Mouse (Mus musculus) MEL (cell line): ENCODE results near the gene Camta1. TPM values are rescaled to one million over a fixed set of nuclear protein-coding genes. Genes with fewer than 3 reads are reported as not detected.

Experiments used
- DNase-seq: peaks from one replicate; pipeline ENCODE4 v3.0.0; 2011; ENCODE audit warnings: low read depth, low spot score
- H3K27ac ChIP-seq: 2 replicates; pipeline ENCODE4 v1.5.1; 2012; ENCODE audit warnings: low read depth, mild to moderate bottlenecking, control low read depth, low read length, moderate library complexity; ENCODE audit not compliant: control insufficient read depth
- H3K27me3 ChIP-seq, 2 experiments: fragments of 150-350 bp in 1 of 2; sonication (generic) in 1 of 2; 2 replicates each; pipeline ENCODE4 v1.6.1; 2012; ENCODE audit warnings: low read length in 2 of 2, mild to moderate bottlenecking in 2 of 2, improper control_type of control experiment in 1 of 2, moderate library complexity in 1 of 2; ENCODE audit not compliant: insufficient read depth in 2 of 2, control insufficient read depth in 1 of 2
- H3K36me3 ChIP-seq, 2 experiments: 2 replicates each; pipeline ENCODE4 v1.6.1; 2012 to 2014; ENCODE audit warnings: low read length in 2 of 2, improper control_type of control experiment in 1 of 2, inconsistent platforms in 1 of 2, mild to moderate bottlenecking in 1 of 2; ENCODE audit not compliant: insufficient read depth in 2 of 2, control insufficient read depth in 1 of 2
- H3K4me1 ChIP-seq, 2 experiments: fragments of 150-350 bp in 1 of 2; sonication (generic) in 1 of 2; 2 replicates each; pipeline ENCODE4 v1.6.1; 2012; ENCODE audit warnings: low read length in 2 of 2, improper control_type of control experiment in 1 of 2, mild to moderate bottlenecking in 1 of 2; ENCODE audit not compliant: insufficient read depth in 2 of 2, control insufficient read depth in 1 of 2
- H3K4me3 ChIP-seq, 2 experiments: fragments of 150-350 bp in 1 of 2; sonication (generic) in 1 of 2; 2 replicates each; pipeline ENCODE4 v1.5.1; 2012; ENCODE audit warnings: low read depth in 2 of 2, low read length in 2 of 2, mild to moderate bottlenecking in 2 of 2, moderate library complexity in 2 of 2, control low read depth in 1 of 2, improper control_type of control experiment in 1 of 2; ENCODE audit not compliant: control insufficient read depth in 1 of 2, insufficient read depth in 1 of 2
- H3K79me2 ChIP-seq: 2 replicates; pipeline ENCODE4 v1.6.1; 2012; ENCODE audit warnings: mild to moderate bottlenecking, low read length, moderate library complexity; ENCODE audit not compliant: control insufficient read depth, poor library complexity, insufficient read depth
- H3K9ac ChIP-seq: 2 replicates; pipeline ENCODE4 v1.6.1; 2012; ENCODE audit warnings: low read depth, mild to moderate bottlenecking, control low read depth, low read length, moderate library complexity; ENCODE audit not compliant: control insufficient read depth, poor library complexity, severe bottlenecking
- H3K9me3 ChIP-seq: fragments of 150-350 bp; sonication (generic); replicated peaks from 2 replicates; pipeline ENCODE4 v1.6.1; 2012; ENCODE audit warnings: mild to moderate bottlenecking, low read length, improper control_type of control experiment, moderate library complexity; ENCODE audit not compliant: insufficient read depth
- CTCF ChIP-seq, 3 experiments: IDR thresholded peaks in 2 of 3; conservative IDR thresholded peaks in 1 of 3; 2 replicates each; pipeline ENCODE4 v1.5.1; 2011 to 2012; ENCODE audit warnings: low read length in 3 of 3, low read depth in 2 of 3, mild to moderate bottlenecking in 2 of 3, improper control_type of control experiment in 1 of 3, inconsistent platforms in 1 of 3, mixed read lengths in 1 of 3, moderate library complexity in 1 of 3; ENCODE audit not compliant: control insufficient read depth in 1 of 3, insufficient read depth in 1 of 3, poor library complexity in 1 of 3, severe bottlenecking in 1 of 3
- ELF1 ChIP-seq: IDR thresholded peaks from 2 replicates; pipeline ENCODE4 v1.6.1; 2014; ENCODE audit warnings: low read depth, mild to moderate bottlenecking, inconsistent platforms, low read length, improper control_type of control experiment, moderate library complexity
- EP300 ChIP-seq, 2 experiments: IDR thresholded peaks; 2 replicates each; pipeline ENCODE4 v1.6.1; 2011; ENCODE audit warnings: improper control_type of control experiment in 2 of 2, low read length in 2 of 2, low read depth in 1 of 2, mild to moderate bottlenecking in 1 of 2
- ETS1 ChIP-seq: IDR thresholded peaks from 2 replicates; pipeline ENCODE4 v1.6.1; 2012; ENCODE audit warnings: low read depth, mild to moderate bottlenecking, inconsistent platforms, low read length, improper control_type of control experiment, moderate library complexity
- GABPA ChIP-seq: IDR thresholded peaks from 2 replicates; pipeline ENCODE4 v1.6.1; 2012; ENCODE audit warnings: low read depth, mild to moderate bottlenecking, inconsistent platforms, low read length, improper control_type of control experiment, moderate library complexity
- HCFC1 ChIP-seq: IDR thresholded peaks from 2 replicates; pipeline ENCODE4 v1.6.1; 2012; ENCODE audit warnings: low read depth, mild to moderate bottlenecking, inconsistent platforms, low read length, improper control_type of control experiment, moderate library complexity
- KAT2A ChIP-seq: conservative IDR thresholded peaks from 2 replicates; pipeline ENCODE4 v1.6.1; 2012; ENCODE audit warnings: low read depth, low read length, improper control_type of control experiment, inconsistent platforms
- MAX ChIP-seq: IDR thresholded peaks from 2 replicates; pipeline ENCODE4 v1.6.1; 2011; ENCODE audit warnings: low read length, improper control_type of control experiment
- MEF2A ChIP-seq: IDR thresholded peaks from 2 replicates; pipeline ENCODE4 v1.6.1; 2014; ENCODE audit warnings: low read depth, mild to moderate bottlenecking, inconsistent platforms, low read length, improper control_type of control experiment; ENCODE audit not compliant: poor library complexity, insufficient replicate concordance, severe bottlenecking; ENCODE audit errors: extremely low read depth
- MYB ChIP-seq: IDR thresholded peaks from 2 replicates; pipeline ENCODE4 v1.6.1; 2011; ENCODE audit warnings: mild to moderate bottlenecking, low read depth, low read length, improper control_type of control experiment
- MYC ChIP-seq: IDR thresholded peaks from 2 replicates; pipeline ENCODE4 v1.6.1; 2011; ENCODE audit warnings: low read depth, mild to moderate bottlenecking, low read length, improper control_type of control experiment, moderate library complexity
- NELFE ChIP-seq: IDR thresholded peaks from 2 replicates; pipeline ENCODE4 v1.6.1; 2011; ENCODE audit warnings: low read depth, low read length, improper control_type of control experiment
- NRF1 ChIP-seq: IDR thresholded peaks from 2 replicates; pipeline ENCODE4 v1.6.1; 2014; ENCODE audit warnings: low read depth, mild to moderate bottlenecking, inconsistent platforms, low read length, improper control_type of control experiment, moderate library complexity; ENCODE audit not compliant: poor library complexity, insufficient read depth, severe bottlenecking
- POLR2A ChIP-seq, 2 experiments: IDR thresholded peaks; 2 replicates each; pipeline ENCODE4 v1.6.1; 2011 to 2012; ENCODE audit warnings: low read length in 2 of 2, mild to moderate bottlenecking in 2 of 2, control low read depth in 1 of 2, improper control_type of control experiment in 1 of 2, low read depth in 1 of 2, moderate library complexity in 1 of 2; ENCODE audit not compliant: control insufficient read depth in 1 of 2, insufficient read depth in 1 of 2, poor library complexity in 1 of 2
- RAD21 ChIP-seq: IDR thresholded peaks from 2 replicates; pipeline ENCODE4 v1.6.1; 2011; ENCODE audit warnings: mild to moderate bottlenecking, low read depth, low read length, improper control_type of control experiment
- RCOR1 ChIP-seq: IDR thresholded peaks from 2 replicates; pipeline ENCODE4 v1.6.1; 2012; ENCODE audit warnings: low read depth, mild to moderate bottlenecking, inconsistent platforms, low read length, improper control_type of control experiment
- SIN3A ChIP-seq: IDR thresholded peaks from 2 replicates; pipeline ENCODE4 v1.6.1; 2012; ENCODE audit warnings: low read length, improper control_type of control experiment, inconsistent platforms
- SMC3 ChIP-seq: IDR thresholded peaks from 2 replicates; pipeline ENCODE4 v1.6.1; 2011; ENCODE audit warnings: low read depth, low read length, improper control_type of control experiment
- TAL1 ChIP-seq: IDR thresholded peaks from 2 replicates; pipeline ENCODE4 v1.6.1; 2012; ENCODE audit warnings: mild to moderate bottlenecking, inconsistent platforms, low read length, moderate library complexity, mixed read lengths
- TCF12 ChIP-seq: IDR thresholded peaks from 2 replicates; pipeline ENCODE4 v1.6.1; 2014; ENCODE audit warnings: low read depth, mild to moderate bottlenecking, inconsistent platforms, low read length, improper control_type of control experiment, moderate library complexity
- USF1 ChIP-seq: IDR thresholded peaks from 2 replicates; pipeline ENCODE4 v1.6.1; 2014; ENCODE audit warnings: low read depth, mild to moderate bottlenecking, inconsistent platforms, low read length, improper control_type of control experiment, moderate library complexity
- ZC3H11A ChIP-seq: IDR thresholded peaks from 2 replicates; pipeline ENCODE4 v1.6.1; 2012; ENCODE audit warnings: low read depth, mild to moderate bottlenecking, inconsistent platforms, low read length, improper control_type of control experiment
- ZKSCAN1 ChIP-seq: IDR thresholded peaks from 2 replicates; pipeline ENCODE4 v1.6.1; 2012; ENCODE audit warnings: low read depth, mild to moderate bottlenecking, inconsistent platforms, low read length, improper control_type of control experiment, moderate library complexity
- ZMIZ1 ChIP-seq: IDR thresholded peaks from 2 replicates; pipeline ENCODE4 v1.6.1; 2012; ENCODE audit warnings: low read depth, mild to moderate bottlenecking, inconsistent platforms, low read length, improper control_type of control experiment, moderate library complexity
- ZNF384 ChIP-seq: IDR thresholded peaks from 2 replicates; pipeline ENCODE4 v1.6.1; 2012; ENCODE audit warnings: low read depth, mild to moderate bottlenecking, inconsistent platforms, low read length, improper control_type of control experiment
- polyA plus RNA-seq, 2 experiments: library from polyadenylated mRNA; stranded (reverse) in 1 of 2; unstranded in 1 of 2; fragments of >175 nt in 1 of 2; fragments of >200 nt in 1 of 2; gene quantifications; 2 replicates each; pipeline versions ENCODE4 v1.2.1 to v1.2.4; 2012; ENCODE audit warnings: low replicate concordance in 2 of 2, low read depth in 1 of 2; ENCODE audit not compliant: insufficient read length in 2 of 2, insufficient read depth in 1 of 2, missing spikeins in 1 of 2
- total RNA-seq: library from RNA; depleted of rRNA; stranded (reverse); fragments of 300-350 nt; gene quantifications from 2 replicates; pipeline ENCODE4 v1.2.3, GENCODE M21; 2012

Camta1 gene
- total and polyA plus RNA-seq, 3 experiments = 28.2 to 87.5 TPM; not detected in 1

GRCm38 (mm10) chr4:150957106-150957458, 904.6 kb downstream of the Camta1 start:
- H3K27me3 ChIP-seq = no peaks in the 10 kb centered on the region; a peak in 2 of 4 replicates
- H3K4me1 ChIP-seq = no peaks in the 10 kb centered on the region
- H3K4me3 ChIP-seq = no peak overlapping the region
- TF ChIP-seq NRF1 (no peak), CTCF (IDR thresholded peaks at IDR 0.05 in 2 of 3, conservative IDR thresholded peaks at IDR 0.05 in 1 of 3; ENCODE audit: control insufficient read depth in 1 of 3, insufficient read depth in 1 of 3, low read depth in 2 of 3, low read length in 3 of 3, poor library complexity in 1 of 3, severe bottlenecking in 1 of 3) (no peak), NELFE (no peak), ZNF384 (no peak), GABPA (no peak), TAL1 (no peak), ZKSCAN1 (no peak), MYB (no peak), SMC3 (no peak), EP300 (IDR thresholded peaks at IDR 0.05; ENCODE audit: low read depth in 1 of 2, low read length in 2 of 2) (no peak), ETS1 (no peak)
- H3K79me2 ChIP-seq = no peaks in the 10 kb centered on the region
- no peak overlapping the region for H3K9ac ChIP-seq
- no peak for DNase-seq
- H3K36me3 ChIP-seq = no peaks in the 10 kb centered on the region
- H3K27ac ChIP-seq = no peak overlapping the region
- no peaks in the 10 kb centered on the region for H3K9me3 ChIP-seq

- H3K27ac ChIP-seq = no peak overlapping the region
- TF ChIP-seq MEF2A (no peak), SMC3 (no peak), POLR2A (IDR thresholded peaks at IDR 0.05; ENCODE audit: control insufficient read depth in 1 of 2, insufficient read depth in 1 of 2, low read depth in 1 of 2, low read length in 2 of 2, poor library complexity in 1 of 2) (no peak)
- H3K79me2 ChIP-seq = no peaks in the 10 kb centered on the region
- no peaks in the 10 kb centered on the region for H3K9me3 ChIP-seq
- no peak overlapping the region for H3K9ac ChIP-seq
- H3K36me3 ChIP-seq = no peaks in the 10 kb centered on the region
- peaks cover 0 to 1% of the 10 kb centered on the region in 2 experiments; a peak in 3 of 4 replicates for H3K27me3 ChIP-seq
- no peak overlapping the region for H3K4me3 ChIP-seq
- no peak for DNase-seq
- no peaks in the 10 kb centered on the region for H3K4me1 ChIP-seq
Observed at GRCm38 (mm10) chr4:150956369-150957105, 905.1 kb downstream of the Camta1 start.

GRCm38 (mm10) chr4:150950972-150951371, 910.7 kb downstream of the Camta1 start:
- no peak overlapping the region for H3K4me3 ChIP-seq
- no peaks in the 10 kb centered on the region for H3K36me3 ChIP-seq
- H3K9ac ChIP-seq = no peak overlapping the region
- H3K4me1 ChIP-seq = no peaks in the 10 kb centered on the region
- H3K79me2 ChIP-seq = no peaks in the 10 kb centered on the region
- peaks cover 0 to 1% of the 10 kb centered on the region in 2 experiments; a peak in 1 of 4 replicates for H3K27me3 ChIP-seq
- TF ChIP-seq POLR2A (IDR thresholded peaks at IDR 0.05; ENCODE audit: control insufficient read depth in 1 of 2, insufficient read depth in 1 of 2, low read depth in 1 of 2, low read length in 2 of 2, poor library complexity in 1 of 2) (no peak), ZMIZ1 (no peak), KAT2A (no peak), ETS1 (no peak), RCOR1 (no peak), USF1 (no peak), RAD21 (no peak), MAX (no peak), MEF2A (no peak), HCFC1 (no peak), ZKSCAN1 (no peak), ELF1 (no peak), TCF12 (no peak), MYC (no peak), SIN3A (no peak), ZC3H11A (no peak)
- no peak overlapping the region for H3K27ac ChIP-seq
- no peaks in the 10 kb centered on the region for H3K9me3 ChIP-seq
- no peak for DNase-seq
